Mouse (Mus musculus) kidney, postnatal 25 days (tissue): Measurements from ENCODE around the gene Il1rl2.

Source experiments
- DNase-seq, 2 experiments: peaks; one replicate each; pipeline ENCODE4 v3.0.0; 2021; ENCODE audit warnings: mixed read lengths in 2 of 2

The Il1rl2 gene

GRCm38 (mm10) chr1:40325711-40326327, 1.4 kb downstream of the Il1rl2 start:
- DNase-seq: no peak

DNA sequence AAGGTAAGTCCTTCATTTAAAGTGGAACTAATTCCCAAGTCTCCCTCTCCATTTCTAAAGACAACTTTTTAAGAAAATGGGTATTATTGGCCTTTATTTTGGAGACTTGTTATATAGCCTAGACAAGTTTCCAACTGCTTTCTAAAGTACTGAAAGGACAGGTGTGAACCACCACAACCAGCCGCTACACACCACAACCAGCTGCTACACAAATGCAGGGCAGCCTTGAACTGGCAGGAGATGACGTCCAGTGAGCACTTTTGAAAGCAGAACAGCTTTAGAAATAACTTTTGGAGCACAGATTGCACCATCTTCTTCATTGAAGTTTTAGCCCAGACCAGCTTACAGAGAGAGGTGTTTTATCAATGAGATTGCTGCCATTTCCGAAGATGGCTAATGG, 3.2 kb downstream of the Il1rl2 start:
- DNase-seq: no peak

DNA sequence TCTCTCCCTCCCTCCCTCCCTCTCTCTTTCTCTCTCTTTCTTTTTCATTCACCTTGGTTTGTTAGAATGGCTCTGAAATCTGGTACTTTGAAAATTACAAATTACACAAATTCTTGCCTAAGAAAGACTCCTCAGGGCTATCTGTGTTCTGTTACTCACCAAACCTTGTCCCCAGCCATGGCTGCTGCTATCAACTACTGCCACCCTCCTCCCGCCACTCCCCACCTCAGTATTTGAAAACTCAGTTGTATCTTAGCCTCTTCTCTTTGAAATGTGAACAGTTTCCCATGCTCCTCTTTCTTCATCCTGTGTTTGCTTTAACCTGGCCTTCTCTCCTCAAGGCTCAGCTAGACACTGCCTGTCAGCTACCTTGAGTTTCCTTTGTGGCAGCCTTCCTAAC, 5.1 kb downstream of the Il1rl2 start:
- DNase-seq: no peak

DNA sequence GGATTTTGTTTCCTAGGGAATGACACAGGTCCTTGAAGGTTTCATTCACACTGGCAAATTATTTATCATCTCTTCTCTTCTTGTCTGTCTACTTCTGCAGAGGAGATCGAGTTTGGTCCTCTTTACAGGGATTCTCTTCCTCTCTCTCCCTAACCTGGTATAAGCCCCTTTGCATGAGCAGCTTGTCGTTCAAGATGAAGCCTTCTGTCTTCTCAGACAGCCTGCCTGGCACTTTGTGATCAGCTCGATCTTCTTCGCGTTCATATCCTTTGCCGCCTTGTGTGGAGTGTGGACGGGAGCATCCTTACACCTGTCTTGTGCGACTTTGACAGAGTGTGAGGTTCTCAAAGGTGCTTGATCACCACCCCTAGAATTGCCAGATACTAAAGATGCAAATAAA, 5.8 kb downstream of the Il1rl2 start:
- no peak for DNase-seq

GRCm38 (mm10) chr1:40339346-40339745, 14.9 kb downstream of the Il1rl2 start:
- DNase-seq: no peak

GRCm38 (mm10) chr1:40340102-40340501, 15.7 kb downstream of the Il1rl2 start:
- no peak for DNase-seq

DNA sequence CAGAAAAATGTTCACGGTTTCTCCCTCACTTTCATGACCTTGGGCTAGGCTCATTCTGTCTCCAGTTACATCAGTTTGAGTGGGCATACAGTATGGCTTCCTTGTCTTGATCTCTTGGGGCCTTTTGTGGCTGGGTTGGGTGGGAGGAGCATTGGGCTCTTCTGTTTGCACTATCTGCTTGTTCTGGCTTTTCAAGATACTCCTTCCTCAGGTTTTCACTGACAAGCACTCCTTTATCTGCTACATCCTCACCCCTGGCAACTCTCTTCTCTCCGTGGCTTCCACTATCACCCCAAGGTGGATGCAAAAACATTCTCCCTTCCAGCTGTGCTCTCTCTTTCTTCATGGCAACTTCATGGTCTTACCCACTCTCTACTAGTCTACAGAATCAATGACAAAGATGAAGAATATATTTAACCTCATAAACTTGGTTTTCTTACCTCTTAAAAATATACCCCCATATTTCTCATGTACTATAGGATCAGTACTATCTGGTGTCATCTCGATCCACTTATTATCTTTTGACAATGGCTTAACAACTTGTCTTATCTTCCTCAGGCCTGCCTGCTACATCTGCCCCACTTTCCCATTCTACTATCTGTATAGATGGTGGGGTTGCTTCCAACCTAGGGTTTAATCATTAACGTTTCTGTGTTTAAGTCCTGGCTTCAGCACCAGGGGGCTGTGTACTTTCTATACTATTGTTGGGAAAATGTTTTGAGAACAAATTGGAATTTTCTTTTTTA, 27.9 kb downstream of the Il1rl2 start:
- DNase-seq: no peak

DNA sequence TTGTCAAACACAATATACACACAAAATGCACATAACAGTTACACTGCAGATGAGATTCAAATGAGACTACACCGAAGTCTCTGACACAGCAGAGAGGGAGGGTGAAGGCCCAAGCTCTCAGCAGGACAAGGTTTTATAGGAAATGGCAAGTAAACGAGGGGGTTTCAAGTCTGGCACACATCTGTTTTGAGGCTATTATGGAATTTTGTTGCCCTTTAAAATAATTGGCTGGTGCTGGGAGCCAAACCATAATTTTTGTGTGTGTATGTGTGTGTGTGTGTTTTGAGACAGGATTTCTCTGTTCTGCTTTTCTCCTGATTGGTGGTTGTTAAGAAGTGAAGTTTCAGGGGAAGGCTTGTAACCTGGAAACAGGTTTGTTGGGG, 28.5 kb downstream of the Il1rl2 start:
- no peak for DNase-seq

DNA sequence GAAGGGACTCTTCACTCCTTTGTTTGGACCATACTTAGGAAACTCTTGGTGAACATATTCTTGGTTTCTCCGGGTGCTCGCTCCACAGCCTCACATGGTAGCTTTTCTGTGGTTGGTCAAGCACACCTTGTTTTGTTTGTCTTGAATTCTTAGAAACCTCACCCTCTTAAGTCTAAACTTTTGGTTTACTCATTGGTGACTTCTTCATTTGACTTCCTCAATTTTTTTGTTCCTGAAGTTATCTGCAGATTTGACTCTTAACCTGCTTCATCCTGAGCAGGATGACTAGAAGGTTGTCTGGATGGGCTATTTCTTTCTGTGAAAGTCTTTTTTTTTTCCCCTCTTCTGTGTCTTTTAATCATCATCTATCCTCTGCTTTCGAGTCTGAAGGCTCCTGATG, 30.3 kb downstream of the Il1rl2 start:
- no peak for DNase-seq

GRCm38 (mm10) chr1:40355431-40355843, 31.0 kb downstream of the Il1rl2 start:
- no peak for DNase-seq

DNA sequence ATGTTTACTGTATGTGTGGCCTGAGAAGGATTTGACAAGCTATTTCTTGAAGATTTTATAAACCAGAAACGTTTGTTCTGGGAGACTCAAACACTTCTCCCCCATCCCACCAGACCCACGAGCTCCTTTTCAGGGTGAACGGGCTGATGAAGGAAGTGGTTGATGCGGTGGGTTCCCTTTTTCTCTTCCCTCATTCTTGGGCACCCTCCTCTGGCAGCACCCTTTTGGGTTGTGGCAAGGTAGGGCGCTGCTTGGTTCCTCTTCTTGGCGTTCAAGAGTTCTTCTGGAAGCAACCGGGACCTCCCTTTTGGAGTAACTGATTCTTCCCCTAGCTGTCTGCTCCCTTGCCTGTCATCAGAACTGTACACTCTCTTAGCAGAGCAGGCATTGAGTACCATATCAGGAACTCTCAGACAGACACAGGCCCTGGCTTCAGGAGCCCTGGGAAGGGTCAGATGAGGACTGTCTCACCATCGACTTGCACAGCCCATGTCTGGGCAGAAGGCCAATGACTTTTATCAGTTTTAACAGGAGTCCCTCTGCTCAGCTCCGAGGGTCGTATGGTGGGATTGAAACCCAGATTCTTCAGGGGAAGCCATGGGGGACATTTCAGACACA, 31.6 kb downstream of the Il1rl2 start:
- no peak for DNase-seq

DNA sequence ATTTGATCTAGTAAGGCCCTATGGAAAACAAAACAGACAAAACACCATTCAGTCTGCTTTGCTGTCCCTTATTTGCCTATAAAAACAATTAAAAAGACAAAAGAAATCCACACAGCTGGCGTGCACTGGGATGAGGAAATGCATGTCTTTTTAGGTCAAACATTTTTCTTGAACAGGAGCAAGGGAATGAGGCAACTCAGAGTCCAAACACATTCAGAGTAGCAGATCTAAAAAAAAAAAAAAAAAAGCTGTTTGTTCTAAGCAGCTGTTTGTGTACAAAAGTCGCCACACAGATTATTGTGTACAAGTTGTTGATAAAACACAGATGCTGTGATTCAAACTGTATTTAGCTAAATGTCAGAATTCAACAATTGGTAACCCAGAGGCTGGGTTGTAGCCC, 33.5 kb downstream of the Il1rl2 start:
- DNase-seq: no peak

DNA sequence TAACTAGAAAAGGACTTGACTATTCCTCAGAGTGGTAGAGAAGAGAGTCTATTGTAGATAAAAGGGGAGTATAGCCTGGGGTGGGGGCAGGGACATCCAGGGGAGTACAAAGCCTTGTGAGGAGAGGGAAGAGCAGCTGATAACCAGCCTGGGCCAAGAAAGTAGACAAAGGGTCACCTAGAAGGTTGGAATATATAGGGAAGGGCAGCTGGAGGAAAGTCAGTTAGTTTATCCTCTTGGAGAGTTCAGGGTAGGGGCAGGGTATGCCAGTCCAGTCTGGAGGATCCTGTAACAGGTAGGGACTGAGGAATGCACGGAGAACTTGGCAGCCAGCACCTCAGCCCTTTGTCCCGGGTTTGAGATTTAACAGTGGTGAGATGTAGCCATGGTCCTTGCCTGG, 33.9 kb downstream of the Il1rl2 start:
- no peak for DNase-seq

- DNase-seq: no peak
Observed at GRCm38 (mm10) chr1:40358771-40359181, 34.4 kb downstream of the Il1rl2 start.

- no peak for DNase-seq
Observed at GRCm38 (mm10) chr1:40359731-40360130, 35.3 kb downstream of the Il1rl2 start.

- DNase-seq: no peak
Observed at GRCm38 (mm10) chr1:40360969-40361368, 36.6 kb downstream of the Il1rl2 start.

GRCm38 (mm10) chr1:40361596-40361995, 37.2 kb downstream of the Il1rl2 start:
- no peak for DNase-seq

DNA sequence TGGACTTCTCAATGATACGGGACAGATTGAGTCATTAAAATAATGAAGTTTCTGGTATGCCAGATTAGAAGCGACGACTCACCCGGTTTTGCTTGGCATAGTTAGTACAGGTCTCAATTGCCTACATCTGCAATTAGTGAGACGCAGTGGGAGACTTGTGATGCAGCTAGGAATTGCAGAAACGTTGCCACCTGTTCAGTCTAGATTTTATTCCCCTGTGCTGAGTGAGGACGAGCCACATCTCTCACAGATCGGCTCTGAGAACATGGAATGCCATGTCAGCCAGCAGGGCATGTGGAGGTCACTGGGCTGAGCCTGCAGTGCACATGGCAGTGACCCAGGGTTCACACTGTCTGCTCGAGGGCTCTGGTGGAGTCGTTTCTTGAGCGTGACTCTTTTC, 38.4 kb downstream of the Il1rl2 start:
- DNase-seq: no peak

DNA sequence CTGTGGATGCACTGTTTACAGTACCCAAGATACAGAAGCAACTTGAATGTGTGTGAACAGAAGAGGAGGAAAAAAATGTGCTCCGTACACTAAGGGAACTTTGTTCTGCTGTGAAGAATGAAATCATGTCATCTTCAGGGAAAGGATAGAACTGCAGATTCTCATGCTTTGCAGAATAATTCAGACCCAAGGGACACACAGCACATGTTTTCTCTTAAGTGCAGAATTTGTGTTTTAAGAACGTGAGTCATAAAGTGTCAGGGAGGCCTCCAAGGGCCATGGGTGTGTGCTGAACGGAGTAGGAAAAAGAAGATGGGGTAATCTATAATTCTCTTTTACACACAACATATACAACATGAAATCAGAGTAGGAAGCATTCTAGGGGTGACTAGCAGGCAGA, 48.5 kb downstream of the Il1rl2 start:
- DNase-seq: no peak

- no peak for DNase-seq
Observed at GRCm38 (mm10) chr1:40375148-40375547, 50.7 kb downstream of the Il1rl2 start.

- peak in 1 of 2 experiments; percentile 4 for DNase-seq
Observed at GRCm38 (mm10) chr1:40376745-40377144, 52.3 kb downstream of the Il1rl2 start.

- peak; percentile 49 to 68 for DNase-seq
Observed at GRCm38 (mm10) chr1:40378794-40379193, 54.4 kb downstream of the Il1rl2 start.

DNA sequence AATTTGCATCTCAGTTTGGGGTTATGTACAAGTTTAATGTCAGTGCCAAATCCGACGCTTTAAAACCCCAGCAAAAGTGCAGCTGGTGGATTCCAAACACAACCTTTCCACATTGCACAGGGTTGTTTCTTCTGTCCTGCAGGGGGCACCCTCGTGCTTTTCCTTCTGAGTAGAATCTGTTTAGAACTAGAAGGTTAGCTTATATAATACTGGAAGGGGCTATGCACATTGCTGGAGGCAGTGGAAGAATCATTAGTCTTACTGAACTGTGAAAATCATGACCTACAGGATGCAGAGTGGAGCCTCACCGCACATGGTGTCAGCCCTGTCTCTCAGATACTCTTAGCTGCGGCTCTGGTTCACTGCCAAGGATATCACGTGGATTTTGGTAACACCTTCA, 55.7 kb downstream of the Il1rl2 start:
- DNase-seq: peak; percentile 76 to 80

DNA sequence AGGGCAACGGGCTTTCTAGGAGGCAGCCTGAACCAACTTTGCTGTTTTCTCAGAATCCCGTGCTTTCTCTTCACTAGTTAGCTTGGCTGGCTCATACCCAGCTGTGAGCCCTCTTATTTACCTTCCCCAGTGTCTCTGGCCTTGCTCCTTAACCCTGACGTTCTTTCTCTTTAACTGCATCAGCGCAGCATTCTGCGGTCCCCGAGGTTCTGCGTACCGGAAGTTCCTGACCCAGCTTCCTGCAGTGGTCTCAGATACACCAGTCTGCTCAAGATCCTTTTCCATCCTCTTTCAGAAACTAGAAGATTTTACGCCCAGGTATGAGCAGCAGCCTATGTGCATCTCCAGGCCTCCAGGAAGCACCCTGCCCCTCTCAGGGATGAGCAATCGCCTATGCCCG, 56.6 kb downstream of the Il1rl2 start:
- DNase-seq: no peak
